Mouse (Mus musculus) layer of hippocampus, postnatal 10 days (tissue): Measurements from ENCODE around the gene Cdk17. TPM values are rescaled to one million over a fixed set of nuclear protein-coding genes. Genes with fewer than 3 reads are reported as not detected.

Source experiments
- DNase-seq, 2 experiments: peaks; one replicate each; pipeline ENCODE4 v3.0.0; 2021; ENCODE audit warnings: low spot score in 2 of 2
- total RNA-seq, 2 experiments: library from RNA; stranded (reverse); gene quantifications; 2 replicates each; pipeline ENCODE4 v1.2.3; 2021

The Cdk17 gene
- total RNA-seq, 2 experiments from 2014 or later, result 116 to 120 TPM

GRCm38 (mm10) chr10:93281092-93281491 is 120.4 kb downstream of the Cdk17 start:
- no peak for DNase-seq

- DNase-seq, result no peak
These were observed 121.9 kb downstream of the Cdk17 start for GRCm38 (mm10) chr10:93282526-93282964.

GRCm38 (mm10) chr10:93283258-93283657 is 122.6 kb downstream of the Cdk17 start:
- DNase-seq, result no peak

- no peak for DNase-seq
These were observed 124.8 kb downstream of the Cdk17 start for GRCm38 (mm10) chr10:93285489-93285888.

GRCm38 (mm10) chr10:93287551-93288145 is 127.0 kb downstream of the Cdk17 start:
- no peak for DNase-seq

GRCm38 (mm10) chr10:93288336-93288735 is 127.7 kb downstream of the Cdk17 start:
- DNase-seq, result no peak

GRCm38 (mm10) chr10:93289404-93289803 is 128.7 kb downstream of the Cdk17 start:
- DNase-seq, result no peak

GRCm38 (mm10) chr10:93291352-93291751 is 130.7 kb downstream of the Cdk17 start:
- DNase-seq, result peak in 1 of 2 experiments; percentile 52

- peak; percentile 87 to 89 for DNase-seq
These were observed 131.2 kb downstream of the Cdk17 start for GRCm38 (mm10) chr10:93291843-93292242.

- DNase-seq, result no peak
These were observed 132.9 kb downstream of the Cdk17 start for GRCm38 (mm10) chr10:93293621-93294020.

- DNase-seq, result no peak
These were observed 134.0 kb downstream of the Cdk17 start for GRCm38 (mm10) chr10:93294547-93295219.

- DNase-seq, result no peak
These were observed 137.1 kb downstream of the Cdk17 start for GRCm38 (mm10) chr10:93297774-93298173.

GRCm38 (mm10) chr10:93298208-93298607 is 137.5 kb downstream of the Cdk17 start:
- no peak for DNase-seq

- DNase-seq, result no peak
These were observed 141.2 kb downstream of the Cdk17 start for GRCm38 (mm10) chr10:93301831-93302230.

- no peak for DNase-seq
These were observed 142.6 kb downstream of the Cdk17 start for GRCm38 (mm10) chr10:93303231-93303630.

- no peak for DNase-seq
These were observed 145.3 kb downstream of the Cdk17 start for GRCm38 (mm10) chr10:93305946-93306345.

- no peak for DNase-seq
These were observed 145.7 kb downstream of the Cdk17 start for GRCm38 (mm10) chr10:93306367-93306766.

GRCm38 (mm10) chr10:93309131-93309933 is 148.7 kb downstream of the Cdk17 start:
- DNase-seq, result no peak

- peak; percentile 30 to 39 for DNase-seq
These were observed 149.4 kb downstream of the Cdk17 start for GRCm38 (mm10) chr10:93309934-93310621.

- peak; percentile 28 to 53 for DNase-seq
These were observed 150.2 kb downstream of the Cdk17 start, which contains the start of gene Elk3 for GRCm38 (mm10) chr10:93310721-93311411. Gene Elk3, minus strand, starts transcription at chr10:93311135.

GRCm38 (mm10) chr10:93311576-93311975 is 150.9 kb downstream of the Cdk17 start:
- no peak for DNase-seq
